Mouse (Mus musculus) leukemia stem cell, adult 10-12 weeks (primary cell): ENCODE data around the gene Dap3. TPM values are rescaled to one million over a fixed set of nuclear protein-coding genes. Genes with fewer than 3 reads are reported as not detected.

Experiments used
- polyA plus RNA-seq: library from polyadenylated mRNA; stranded (reverse); fragments of >175 nt; gene quantifications from 2 replicates; pipeline ENCODE4 v1.2.3, GENCODE M21; 2012; ENCODE audit warnings: low replicate concordance

Dap3 gene
- polyA plus RNA-seq = 22.3 and 106 TPM in 2 replicates

DNA sequence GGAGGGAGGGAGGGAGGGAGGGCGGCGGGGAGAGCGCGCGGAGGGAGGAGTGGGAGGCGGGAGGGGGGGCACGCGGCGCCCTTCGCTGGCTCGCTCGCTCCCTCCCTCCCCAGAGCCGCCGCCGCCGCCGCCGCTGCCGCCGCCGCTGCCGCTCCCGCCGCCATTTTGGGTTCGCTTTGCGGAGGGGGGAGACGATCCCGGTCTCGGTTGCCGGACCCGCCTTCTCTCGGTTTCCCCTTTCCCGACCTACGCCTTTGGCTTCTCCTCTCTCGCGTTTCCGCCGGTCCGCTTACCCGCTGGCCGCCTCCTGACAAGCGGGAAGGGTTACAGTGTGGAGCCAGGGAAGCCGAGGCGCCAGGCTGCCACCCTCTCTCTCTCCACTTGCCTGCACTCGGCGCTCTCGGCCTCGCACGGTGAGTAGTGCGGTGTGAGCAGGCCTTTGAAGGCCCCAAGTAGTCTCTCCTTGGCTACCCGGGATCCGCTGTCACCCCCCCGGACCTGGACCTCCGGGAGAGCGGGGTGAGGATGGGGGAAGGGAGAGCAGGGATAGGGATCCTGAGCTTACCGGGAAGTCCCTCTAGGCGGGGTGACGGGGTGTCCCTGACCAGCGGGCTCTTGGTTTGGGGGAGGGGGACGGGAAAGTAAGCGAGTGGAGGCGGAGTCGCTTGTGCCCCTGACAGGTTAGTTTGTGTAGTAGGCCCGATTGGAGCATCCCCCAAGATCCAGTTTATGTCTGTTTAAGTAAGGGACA is at the start of gene Dap3, which contains the start of gene Ash1l:
Dap3 (minus strand) TSS at position 606 of the 751 bp plus-strand sequence.
Ash1l (plus strand) TSS at position 47 of the 751 bp plus-strand sequence.

DNA sequence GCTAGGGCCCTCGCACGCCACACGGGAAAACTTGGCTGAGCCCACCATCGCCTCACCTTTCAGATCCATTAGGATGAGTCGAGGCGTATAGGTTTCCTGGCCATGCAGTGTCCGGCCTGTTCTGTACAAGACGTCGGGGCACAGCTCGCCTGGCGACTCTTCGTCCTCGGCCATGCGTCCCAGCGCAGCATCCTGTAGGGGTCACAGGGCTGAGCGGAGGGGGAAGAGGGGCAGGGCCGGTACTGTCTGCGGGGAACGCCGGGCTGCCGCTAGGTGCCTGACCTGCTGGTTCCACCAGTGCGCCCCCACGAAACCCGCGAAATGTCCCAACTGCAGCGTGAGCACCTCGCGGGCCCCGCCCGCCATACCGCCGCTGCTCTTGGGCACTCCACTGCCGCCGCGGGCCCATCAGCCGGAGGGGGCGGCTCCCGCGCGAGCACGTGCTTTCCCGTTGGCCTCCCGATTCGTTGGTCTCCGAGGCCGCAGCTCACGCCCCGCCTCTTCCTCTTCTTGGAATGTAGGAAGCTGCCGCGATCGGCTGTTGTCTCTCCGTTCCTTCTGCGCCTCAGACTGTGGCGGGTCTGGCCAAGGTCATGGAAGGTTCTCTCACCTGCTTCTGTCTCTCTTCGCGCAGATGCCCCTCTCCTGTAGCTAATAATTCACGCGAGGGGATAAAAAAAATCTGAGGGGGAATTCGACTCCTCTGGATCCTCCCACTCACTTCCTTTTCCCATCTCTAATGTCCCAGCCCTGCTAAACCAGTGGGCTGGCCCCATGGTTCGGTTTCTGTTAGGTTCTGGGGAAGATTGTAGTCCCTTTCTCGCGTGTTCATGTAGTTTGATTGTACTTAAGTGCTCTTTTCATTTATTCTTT is 37.2 kb downstream of the Dap3 start, which contains the start of gene Msto1:
Msto1 (minus strand) TSS at position 489 of the 873 bp plus-strand sequence.

Other genes with a start within 250 kb of the Dap3 start
- 13.0 and 21.9 TPM in 2 replicates for gene Rit1, start 234.3 kb downstream of the Dap3 start, polyA plus RNA-seq
- gene Syt11, start 176.0 kb downstream of the Dap3 start, polyA plus RNA-seq = 0.85 and 1.5 TPM in 2 replicates
- 5.8 and 12.9 TPM in 2 replicates for gene Gon4l, start 116.0 kb downstream of the Dap3 start, polyA plus RNA-seq
- 9.5 and 15.9 TPM in 2 replicates for gene Msto1, start 37.2 kb downstream of the Dap3 start, polyA plus RNA-seq
- gene Ash1l, start 559 bp downstream of the Dap3 start, polyA plus RNA-seq = 2.0 and 3.8 TPM in 2 replicates
- gene Rusc1, start 142.1 kb upstream of the Dap3 start, polyA plus RNA-seq = 12.2 and 18.4 TPM in 2 replicates
- gene Gm43738, start 149.9 kb upstream of the Dap3 start, polyA plus RNA-seq = 1.5 and 5.4 TPM in 2 replicates
- gene Fdps, start 150.8 kb upstream of the Dap3 start, polyA plus RNA-seq = 2.5 and 4.7 TPM in 2 replicates
- gene Pklr, start 185.0 kb upstream of the Dap3 start, polyA plus RNA-seq = 289 and 608 TPM in 2 replicates
- gene Hcn3, start 209.0 kb upstream of the Dap3 start, polyA plus RNA-seq = 0.42 and 0.53 TPM in 2 replicates
- 23.7 and 40.4 TPM in 2 replicates for gene Clk2, start 213.6 kb upstream of the Dap3 start, polyA plus RNA-seq
- gene Scamp3, start 226.3 kb upstream of the Dap3 start, polyA plus RNA-seq = 198 and 209 TPM in 2 replicates
- 55.0 and 89.5 TPM in 2 replicates for gene Fam189b, start 232.0 kb upstream of the Dap3 start, polyA plus RNA-seq